Mouse (Mus musculus) bone marrow, adult 2 months (tissue): Measurements from ENCODE around the gene Phc2.

Experiments
- CTCF ChIP-seq: fragments of 200-500 bp; IDR thresholded peaks from 2 replicates; pipeline ENCODE4 v1.5.1; 2011; ENCODE audit warnings: low read length, control low read depth; ENCODE audit not compliant: control insufficient read depth, insufficient read depth
- POLR2A ChIP-seq: fragments of 200-500 bp; IDR thresholded peaks from 2 replicates; pipeline ENCODE4 v1.6.1; 2011; ENCODE audit warnings: low read depth, mild to moderate bottlenecking, control low read depth, low read length, borderline replicate concordance; ENCODE audit not compliant: control insufficient read depth

DNA sequence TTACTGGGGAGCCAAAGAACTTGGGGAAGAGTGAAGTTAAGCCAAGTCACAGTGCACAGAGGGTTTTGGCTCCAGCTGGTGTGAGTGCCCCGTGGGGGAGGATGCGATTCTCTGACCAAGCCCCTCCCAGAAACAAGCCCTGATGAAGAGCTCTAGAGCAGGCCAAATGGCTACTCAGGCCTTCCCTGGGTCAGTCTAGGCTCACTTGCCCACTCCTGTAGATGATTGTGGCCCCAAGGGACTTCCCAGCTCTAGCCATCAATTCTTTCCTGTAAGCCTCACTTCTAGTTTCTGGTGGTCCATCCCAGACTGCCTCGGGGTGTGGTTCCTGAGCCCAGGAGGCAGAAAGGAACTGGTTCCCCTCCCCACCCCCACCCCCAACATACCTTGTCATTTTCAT, 100.6 kb downstream of the Phc2 start, which contains the start of gene A3galt2:
- TF ChIP-seq POLR2A, result no peak
- TF ChIP-seq CTCF, result no peak
